Mouse (Mus musculus) left cerebral cortex, postnatal 36 days (tissue): ENCODE measurements around the gene Snx27. TPM values are rescaled to one million over a fixed set of nuclear protein-coding genes. Genes with fewer than 3 reads are reported as not detected.

Experiments used
- DNase-seq, 2 experiments: peaks; one replicate each; pipeline ENCODE4 v3.0.0; 2021 to 2022; ENCODE audit warnings: low spot score in 2 of 2, mixed read lengths in 1 of 2
- intact Hi-C: fragments of 180-260 bp; cut with DNase I; formaldehyde crosslinking; loops from one replicate; pipeline ENCODE4 v1.15.1; 2025
- total RNA-seq, 2 experiments: library from RNA; stranded (reverse); gene quantifications; 2 replicates each; pipeline ENCODE4 v1.2.3; 2021

Gene Snx27
- total RNA-seq, 2 experiments from 2014 or later = 92.3 to 102 TPM

GRCm38 (mm10) chr3:94482764-94483385 lies 99.6 kb downstream of the Snx27 start:
- no peak for DNase-seq
- intact Hi-C loops = no loop called here

GRCm38 (mm10) chr3:94481429-94481828 lies 101.1 kb downstream of the Snx27 start:
- DNase-seq = no peak
- intact Hi-C loops = no loop called here

GRCm38 (mm10) chr3:94480291-94480884 lies 102.1 kb downstream of the Snx27 start, which contains the start of gene Riiad1:
TSS of gene Riiad1 (minus strand) at chr3:94480341.
- DNase-seq = no peak
- intact Hi-C loops = no loop called here

- intact Hi-C loops = no loop called here
- no peak for DNase-seq
Measured at GRCm38 (mm10) chr3:94479564-94479963, 103.0 kb downstream of the Snx27 start.

- intact Hi-C loops = no loop called here
- DNase-seq = no peak
Measured at GRCm38 (mm10) chr3:94478591-94479169, 103.8 kb downstream of the Snx27 start.

GRCm38 (mm10) chr3:94477981-94478422 lies 104.5 kb downstream of the Snx27 start, which contains the start of gene Celf3:
TSS of gene Celf3 (plus strand) at chr3:94478295.
- intact Hi-C loops = no loop called here
- peak; percentile 74 to 76 for DNase-seq

GRCm38 (mm10) chr3:94477444-94477843 lies 105.1 kb downstream of the Snx27 start:
- peak; percentile 56 to 61 for DNase-seq
- intact Hi-C loops = no loop called here

GRCm38 (mm10) chr3:94476301-94477035 lies 106.0 kb downstream of the Snx27 start:
- intact Hi-C loops = no loop called here
- DNase-seq = no peak

GRCm38 (mm10) chr3:94473567-94474232 lies 108.8 kb downstream of the Snx27 start:
- intact Hi-C loops = no loop called here
- DNase-seq = no peak

GRCm38 (mm10) chr3:94473115-94473505 lies 109.4 kb downstream of the Snx27 start:
- no peak for DNase-seq
- intact Hi-C loops = no loop called here

GRCm38 (mm10) chr3:94472447-94473114 lies 109.9 kb downstream of the Snx27 start:
- no peak for DNase-seq
- intact Hi-C loops = no loop called here

- intact Hi-C loops = no loop called here
- DNase-seq = no peak
Measured at GRCm38 (mm10) chr3:94468931-94469330, 113.6 kb downstream of the Snx27 start.

GRCm38 (mm10) chr3:94465632-94466430 lies 116.7 kb downstream of the Snx27 start:
- peak; percentile 69 to 70 for DNase-seq
- intact Hi-C loops = loop anchor here (2.0 kb wide), 1 partner anchor 19 kb away; no protein-coding TSS in a partner anchor

GRCm38 (mm10) chr3:94463926-94464578 lies 118.5 kb downstream of the Snx27 start:
- intact Hi-C loops = loop anchor here (2.0 kb wide), 1 partner anchor 21 kb away; no protein-coding TSS in a partner anchor

GRCm38 (mm10) chr3:94459834-94460233 lies 122.7 kb downstream of the Snx27 start:
- intact Hi-C loops = no loop called here
- DNase-seq = no peak

More at GRCm38 (mm10) chr3:94463926-94464578, 118.5 kb downstream of the Snx27 start:
- no peak for DNase-seq

GRCm38 (mm10) chr3:94457055-94457454 lies 125.5 kb downstream of the Snx27 start:
- intact Hi-C loops = no loop called here
- no peak for DNase-seq

- peak; percentile 78 to 80 for DNase-seq
- intact Hi-C loops = loop anchor here (1.0 kb wide), 1 partner anchor 46 kb away; no protein-coding TSS in a partner anchor
Measured at GRCm38 (mm10) chr3:94456529-94457000, 126.0 kb downstream of the Snx27 start.
